ENCODE assay signal across 8 mouse cellular contexts in the genomic region with DNA sequence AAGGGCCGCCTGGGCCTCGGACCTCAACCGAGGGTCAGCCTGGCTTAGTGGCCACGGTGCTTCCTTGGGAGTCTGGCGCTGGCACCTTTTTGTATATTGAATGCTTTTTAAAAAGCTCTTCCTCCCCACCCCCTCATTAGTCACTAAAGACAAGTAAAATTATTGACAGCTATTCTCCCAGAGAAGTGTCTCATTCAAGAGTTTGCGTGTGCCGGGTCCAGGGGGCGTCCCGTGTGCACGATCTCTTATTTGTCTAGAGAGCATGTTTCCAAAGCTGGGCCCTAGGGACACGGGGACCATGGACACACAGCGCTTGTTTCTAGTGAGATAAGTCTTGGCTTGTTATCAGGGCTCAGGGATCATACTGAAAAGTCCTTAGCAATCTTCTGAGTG. TPM values are rescaled to one million over a fixed set of nuclear protein-coding genes. Genes with fewer than 3 reads are reported as not detected.
A peak's percentile ranks its signal among the peaks of the same experiment; 100 is the strongest.
DNase-seq lines count a peak whose midpoint lies in the region; ATAC-seq and TF ChIP-seq lines count a peak whose summit lies in the region.

No protein-coding gene starts in this region.

- H3K27me3 ChIP-seq in E14TG2a.4 (ENCODE audit: insufficient read depth, low read length) = peaks cover 48% of the 10 kb centered on the region
- H3K27me3 ChIP-seq in hindbrain, embryonic 12.5 days = peaks cover 8% of the 10 kb centered on the region
- no peaks in the 10 kb centered on the region for H3K27me3 ChIP-seq in midbrain, embryonic 11.5 days (ENCODE audit: control insufficient read depth, insufficient read depth, low read length)

- peak overlapping the region; percentile 70 for H3K4me3 ChIP-seq in gastrocnemius, adult 2 months
- peak overlapping the region; percentile 78 for H3K4me3 ChIP-seq in E14TG2a.4 (replicated peaks; ENCODE audit: low read length)
- peak overlapping the region; percentile 40 for H3K4me3 ChIP-seq in hindbrain, embryonic 12.5 days
- H3K4me3 ChIP-seq in midbrain, embryonic 11.5 days (ENCODE audit: low read depth, low read length) = peak overlapping the region; percentile 31

- no peaks in the 10 kb centered on the region for H3K36me3 ChIP-seq in E14TG2a.4 (ENCODE audit: insufficient read depth, low read length)
- no peaks in the 10 kb centered on the region for H3K36me3 ChIP-seq in hindbrain, embryonic 12.5 days
- H3K36me3 ChIP-seq in midbrain, embryonic 11.5 days (ENCODE audit: control insufficient read depth, insufficient read depth, low read length) = no peaks in the 10 kb centered on the region

- no peak for ATAC-seq in hindbrain, embryonic 12.5 days (ENCODE audit: low FRiP score)
- ATAC-seq in midbrain, embryonic 11.5 days (ENCODE audit: low FRiP score) = no peak

- peak overlapping the region; percentile 77 for H3K27ac ChIP-seq in gastrocnemius, adult 2 months
- no peak overlapping the region for H3K27ac ChIP-seq in hindbrain, embryonic 12.5 days
- H3K27ac ChIP-seq in midbrain, embryonic 11.5 days (ENCODE audit: low read depth, low read length) = no peak overlapping the region

- no peak for TF ChIP-seq CTCF in gastrocnemius, adult 2 months (IDR thresholded peaks at IDR 0.05)
- no peak for TF ChIP-seq CTCF in E14TG2a.4 (conservative IDR thresholded peaks at IDR 0.05; ENCODE audit: low read length)

- 31% methylated on average over 12 of the region's 12 CpGs for WGBS in hindbrain, embryonic 12.5 days
- 37% methylated on average over 12 of the region's 12 CpGs for WGBS in midbrain, embryonic 11.5 days

- H3K4me1 ChIP-seq in E14TG2a.4 (replicated peaks; ENCODE audit: low read depth, low read length) = peaks cover 48% of the 10 kb centered on the region
- H3K4me1 ChIP-seq in hindbrain, embryonic 12.5 days = peaks cover 7% of the 10 kb centered on the region
- no peaks in the 10 kb centered on the region for H3K4me1 ChIP-seq in midbrain, embryonic 11.5 days (ENCODE audit: control insufficient read depth, insufficient read depth, low read length)

- DNase-seq in gastrocnemius, adult 2 months = no peak
- DNase-seq in gastrocnemius, postnatal 25 days = no peak
- DNase-seq in midbrain, embryonic 11.5 days (ENCODE audit: low spot score, missing footprints) = peak; percentile 91
- no peak for DNase-seq in thymus, postnatal 10 days (ENCODE audit: low spot score in 2 of 2)
- DNase-seq in urinary bladder, postnatal 25 days (ENCODE audit: low spot score) = no peak
- DNase-seq in T-cell, adult 2 months (ENCODE audit: low spot score) = no peak

- peak overlapping the region; percentile 80 for H3K4me2 ChIP-seq in hindbrain, embryonic 12.5 days (replicated peaks)
- H3K4me2 ChIP-seq in midbrain, embryonic 11.5 days = peak overlapping the region; percentile 70

- intact Hi-C loops in gastrocnemius, adult 2 months (cut with DNase I) = loop anchor here (1.0 to 5.0 kb wide), 3 partner anchors 79 to 362 kb away; partner anchors contain the start of gene Ddb2

- peak overlapping the region; percentile 67 for H3K9ac ChIP-seq in hindbrain, embryonic 12.5 days
- H3K9ac ChIP-seq in midbrain, embryonic 11.5 days (ENCODE audit: low read length) = peak overlapping the region; percentile 47

- H3K9me3 ChIP-seq in E14TG2a.4 (ENCODE audit: low read length) = no peaks in the 10 kb centered on the region
- H3K9me3 ChIP-seq in hindbrain, embryonic 12.5 days (replicated peaks) = no peaks in the 10 kb centered on the region
- no peaks in the 10 kb centered on the region for H3K9me3 ChIP-seq in midbrain, embryonic 11.5 days (ENCODE audit: control insufficient read depth, low read length)

RNA-seq across cellular contexts. Expression of gene Mybpc3, which starts 2.4 kb away (rescaled TPM):
- under 1 TPM in 1 of 2 experiments, not detected in 1; 0.06 TPM for total RNA-seq in gastrocnemius, adult 2 months (2021)
- not detected for total RNA-seq in gastrocnemius, postnatal 25 days (2021)
- 0.28 and 0.30 TPM in 2 replicates for polyA plus RNA-seq in hindbrain, embryonic 12.5 days (2016; fragmentation: Nextera tagmentation; extraction: Ambion mirVana)
- polyA plus RNA-seq in midbrain, embryonic 11.5 days (2014; fragmentation: Nextera tagmentation; extraction: Ambion mirVana) = not detected in 2 replicates

RNA-seq across cellular contexts. Expression of gene Spi1, which starts 33.4 kb away (rescaled TPM):
- 1 to 10 TPM in 1 of 2 experiments, under 1 TPM in 1; 0.87 to 1.2 TPM for total RNA-seq in gastrocnemius, adult 2 months (2021)
- 1 to 10 TPM in 1 of 2 experiments, under 1 TPM in 1; 0.95 to 1.6 TPM for total RNA-seq in gastrocnemius, postnatal 25 days (2021)
- 4.2 and 4.6 TPM in 2 replicates for polyA plus RNA-seq in hindbrain, embryonic 12.5 days (2016; fragmentation: Nextera tagmentation; extraction: Ambion mirVana)
- 4.0 and 4.5 TPM in 2 replicates for polyA plus RNA-seq in midbrain, embryonic 11.5 days (2014; fragmentation: Nextera tagmentation; extraction: Ambion mirVana)

RNA-seq across cellular contexts. Expression of gene Slc39a13, which starts 45.4 kb away (rescaled TPM):
- 10 to 100 TPM; 18.7 to 22.0 TPM for total RNA-seq in gastrocnemius, adult 2 months (2021)
- total RNA-seq in gastrocnemius, postnatal 25 days (2021) = 10 to 100 TPM; 21.8 to 22.5 TPM
- polyA plus RNA-seq in hindbrain, embryonic 12.5 days (2016; fragmentation: Nextera tagmentation; extraction: Ambion mirVana) = 32.6 and 36.1 TPM in 2 replicates
- 16.6 and 18.9 TPM in 2 replicates for polyA plus RNA-seq in midbrain, embryonic 11.5 days (2014; fragmentation: Nextera tagmentation; extraction: Ambion mirVana)
